Mouse (Mus musculus): ENCODE data around the gene Rps27.
A peak's percentile ranks its signal among the peaks of the same experiment; 100 is the strongest.

The Rps27 gene

GRCm38 (mm10) chr3:90231507-90232333, 18.3 kb upstream of the Rps27 start, which contains the start of gene Jtb:
Jtb (plus strand) TSS chr3:90231597.
- DNase-seq (ENCODE audit: low read depth): peak; percentile 95

GRCm38 (mm10) chr3:90231075-90231474, 17.6 kb upstream of the Rps27 start:
- DNase-seq (ENCODE audit: low read depth): no peak

- DNase-seq (ENCODE audit: low read depth): no peak
Observed at GRCm38 (mm10) chr3:90224331-90224730, 10.9 kb upstream of the Rps27 start.

- no peak for DNase-seq (ENCODE audit: low read depth)
Observed at GRCm38 (mm10) chr3:90222941-90223340, 9.5 kb upstream of the Rps27 start.

GRCm38 (mm10) chr3:90222455-90222854, 9.0 kb upstream of the Rps27 start:
- no peak for DNase-seq (ENCODE audit: low read depth)

- no peak for DNase-seq (ENCODE audit: low read depth)
Observed at GRCm38 (mm10) chr3:90221123-90221522, 7.7 kb upstream of the Rps27 start.

- no peak for DNase-seq (ENCODE audit: low read depth)
Observed at GRCm38 (mm10) chr3:90220531-90220951, 7.1 kb upstream of the Rps27 start.

GRCm38 (mm10) chr3:90220088-90220487, 6.6 kb upstream of the Rps27 start:
- DNase-seq (ENCODE audit: low read depth): peak; percentile 83

- DNase-seq (ENCODE audit: low read depth): peak; percentile 50
Observed at GRCm38 (mm10) chr3:90215825-90216380, 2.5 kb upstream of the Rps27 start.

- no peak for DNase-seq (ENCODE audit: low read depth)
Observed at GRCm38 (mm10) chr3:90213956-90214684, 669 bp upstream of the Rps27 start.

GRCm38 (mm10) chr3:90212723-90213122, 728 bp downstream of the Rps27 start:
- DNase-seq (ENCODE audit: low read depth): peak; percentile 34

- peak; percentile 53 for DNase-seq (ENCODE audit: low read depth)
Observed at GRCm38 (mm10) chr3:90211475-90212398, 1.7 kb downstream of the Rps27 start.

GRCm38 (mm10) chr3:90209908-90210566, 3.4 kb downstream of the Rps27 start:
- no peak for DNase-seq (ENCODE audit: low read depth)

- DNase-seq (ENCODE audit: low read depth): no peak
Observed at GRCm38 (mm10) chr3:90208662-90209061, 4.8 kb downstream of the Rps27 start.

GRCm38 (mm10) chr3:90204582-90204981, 8.9 kb downstream of the Rps27 start:
- no peak for DNase-seq (ENCODE audit: low read depth)

GRCm38 (mm10) chr3:90203619-90204018, 9.8 kb downstream of the Rps27 start:
- no peak for DNase-seq (ENCODE audit: low read depth)

GRCm38 (mm10) chr3:90202884-90203283, 10.6 kb downstream of the Rps27 start:
- no peak for DNase-seq (ENCODE audit: low read depth)

- DNase-seq (ENCODE audit: low read depth): no peak
Observed at GRCm38 (mm10) chr3:90197548-90197947, 15.9 kb downstream of the Rps27 start.

- DNase-seq (ENCODE audit: low read depth): no peak
Observed at GRCm38 (mm10) chr3:90195644-90196043, 17.8 kb downstream of the Rps27 start.

GRCm38 (mm10) chr3:90194759-90195158, 18.7 kb downstream of the Rps27 start:
- no peak for DNase-seq (ENCODE audit: low read depth)

GRCm38 (mm10) chr3:90190859-90191510, 22.5 kb downstream of the Rps27 start:
- DNase-seq (ENCODE audit: low read depth): no peak

Data from induced T-regulatory cell, adult 2 months (primary cell).